Mouse (Mus musculus) adrenal gland (tissue): ENCODE measurements around the gene Scyl3.

Experiments used
- intact Hi-C: fragments of 180-260 bp; cut with DNase I; formaldehyde crosslinking; loops from one replicate; pipeline ENCODE4 v1.15.1; 2025

Gene Scyl3

DNA sequence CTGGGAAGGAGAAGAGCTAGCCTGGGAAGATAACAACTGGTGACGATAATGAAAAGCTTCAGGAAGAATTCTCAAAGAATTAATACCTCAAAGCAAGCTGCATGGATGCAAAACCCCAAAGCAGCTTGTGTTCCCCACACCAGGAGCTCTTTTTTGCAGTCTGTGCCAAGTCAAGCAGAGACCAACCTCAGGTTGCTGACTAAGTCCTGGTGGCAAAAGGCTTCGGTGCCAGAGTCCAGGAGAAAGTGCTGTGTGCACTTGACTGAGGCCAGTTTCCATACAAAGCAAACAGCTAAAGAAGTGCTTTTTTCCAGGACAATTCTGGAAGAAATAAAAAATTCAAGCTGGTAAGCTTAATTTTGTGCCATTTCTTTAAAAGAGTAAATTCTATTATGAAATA is 24.5 kb downstream of the Scyl3 start:
- intact Hi-C loops = no loop called here

DNA sequence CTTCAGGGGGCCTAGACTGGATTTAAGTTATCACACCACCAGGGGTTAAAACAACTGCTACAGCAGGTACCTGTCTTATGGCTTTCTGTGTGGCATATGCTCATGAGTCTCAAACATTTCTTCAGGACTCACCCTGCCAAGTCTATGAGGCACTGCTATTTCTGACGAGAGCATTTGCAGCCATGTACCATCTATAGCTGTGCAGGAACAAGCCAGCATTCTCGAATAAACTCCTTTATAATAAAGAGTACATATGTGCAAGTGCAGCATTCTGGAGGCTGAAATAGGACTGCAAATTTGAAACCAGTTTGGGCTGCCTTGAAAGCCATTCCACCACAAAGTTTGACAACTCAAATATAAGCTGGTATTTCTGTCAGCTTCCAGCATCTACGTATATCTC is 29.1 kb downstream of the Scyl3 start:
- intact Hi-C loops = no loop called here

DNA sequence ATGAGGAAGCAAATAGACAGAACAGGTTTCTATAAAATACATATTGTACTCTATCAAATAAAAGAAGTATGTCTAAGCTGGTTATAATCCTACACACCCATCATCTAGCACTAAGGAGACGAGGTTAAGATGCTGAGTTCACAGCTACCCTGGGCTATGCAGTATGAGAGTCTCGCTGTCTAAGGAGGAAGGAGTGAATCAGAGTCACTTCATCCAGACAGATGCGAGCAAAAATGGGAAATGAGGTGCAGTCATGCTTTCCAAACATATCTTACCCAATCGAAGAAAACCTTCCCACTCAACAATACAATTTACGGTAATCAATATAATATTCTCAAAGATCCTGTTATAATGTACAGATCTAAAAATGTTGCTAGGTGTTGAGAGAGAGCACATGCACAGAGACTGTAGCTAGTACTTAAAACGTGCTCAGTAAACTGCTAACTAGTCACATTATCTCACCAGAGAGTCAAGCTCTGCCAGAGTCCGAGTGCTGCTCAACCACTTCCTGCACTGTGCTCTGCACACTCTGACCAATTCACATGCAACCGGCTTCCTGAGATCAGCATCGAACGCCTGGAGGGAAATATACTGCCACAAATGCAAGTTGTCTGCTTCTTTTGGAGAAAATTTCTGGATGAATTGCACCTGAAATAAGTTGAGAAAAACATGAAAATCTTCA is 35.2 kb downstream of the Scyl3 start:
- intact Hi-C loops = no loop called here

DNA sequence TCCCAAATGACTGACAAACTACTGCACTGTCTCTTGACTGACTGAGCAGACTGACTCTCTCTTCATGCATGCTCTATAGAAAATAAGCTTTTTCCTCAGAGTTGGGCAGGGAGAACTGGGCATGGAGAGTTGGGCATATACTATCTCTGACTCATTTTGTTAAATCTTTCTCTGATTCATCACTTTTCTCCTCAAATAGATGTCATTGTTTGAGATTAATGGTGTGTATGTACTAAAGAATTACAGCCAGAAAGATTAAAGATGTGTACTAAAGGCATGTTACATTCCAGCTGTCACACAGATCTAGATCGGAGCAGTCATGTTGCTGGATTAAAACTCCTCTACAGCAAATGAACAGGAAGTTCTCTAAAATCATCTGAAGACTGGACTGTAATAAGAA is 45.6 kb downstream of the Scyl3 start:
- intact Hi-C loops = no loop called here

DNA sequence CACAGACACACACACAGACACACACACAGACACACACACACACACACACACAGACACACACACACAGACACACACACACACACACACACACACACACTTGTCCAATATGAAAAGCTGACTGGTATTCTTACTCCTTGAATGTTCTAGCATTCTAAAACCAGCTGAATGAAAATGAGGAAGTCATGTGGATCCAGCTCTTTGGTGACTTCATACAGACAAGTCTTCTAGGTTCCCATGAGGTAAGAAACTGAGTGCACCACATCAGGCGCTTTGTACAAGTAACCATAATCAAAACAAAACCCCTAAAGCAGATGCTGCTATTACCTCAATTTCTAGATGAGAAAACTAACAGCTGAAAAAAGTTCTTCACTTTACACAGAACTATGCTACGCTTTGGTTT is 46.2 kb downstream of the Scyl3 start:
- intact Hi-C loops = no loop called here

DNA sequence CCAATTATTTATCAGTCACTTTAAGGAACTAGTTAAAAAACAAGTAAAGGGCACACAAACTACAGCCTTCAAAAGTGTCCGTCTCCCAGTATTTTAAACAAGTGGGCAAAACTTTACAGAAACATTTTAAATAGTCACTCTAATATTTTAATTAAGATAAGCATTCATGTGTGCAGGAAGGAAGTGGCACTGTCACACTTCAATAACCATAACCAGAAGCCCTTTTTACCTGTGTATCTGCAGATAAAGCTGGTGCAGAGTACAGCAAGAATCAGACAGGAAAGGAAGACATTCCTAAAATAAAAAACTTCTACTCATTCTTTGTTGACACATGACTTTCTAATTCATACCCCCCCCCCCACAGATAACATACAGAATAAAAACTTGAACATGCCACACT is 47.6 kb downstream of the Scyl3 start:
- intact Hi-C loops = no loop called here

DNA sequence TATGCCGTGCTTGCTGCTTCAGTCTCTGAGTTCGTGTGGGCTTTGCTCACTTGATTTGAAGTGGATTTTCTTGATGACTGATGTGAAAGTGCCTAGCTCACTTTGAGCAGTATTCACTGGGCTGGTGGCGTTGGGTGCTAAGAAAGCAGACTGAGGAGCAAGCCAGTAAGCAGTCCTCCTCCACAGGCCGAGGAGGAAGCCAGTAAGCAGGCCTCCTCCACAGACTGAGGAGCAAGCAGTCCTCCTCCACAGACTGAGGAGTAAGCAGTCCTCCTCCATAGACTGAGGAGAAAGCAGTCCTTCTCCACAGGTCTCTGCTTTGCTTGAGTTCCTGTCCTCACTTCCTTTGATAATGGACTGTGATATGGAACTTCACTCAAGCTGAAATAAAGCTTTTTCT is 63.5 kb downstream of the Scyl3 start:
- intact Hi-C loops = no loop called here

DNA sequence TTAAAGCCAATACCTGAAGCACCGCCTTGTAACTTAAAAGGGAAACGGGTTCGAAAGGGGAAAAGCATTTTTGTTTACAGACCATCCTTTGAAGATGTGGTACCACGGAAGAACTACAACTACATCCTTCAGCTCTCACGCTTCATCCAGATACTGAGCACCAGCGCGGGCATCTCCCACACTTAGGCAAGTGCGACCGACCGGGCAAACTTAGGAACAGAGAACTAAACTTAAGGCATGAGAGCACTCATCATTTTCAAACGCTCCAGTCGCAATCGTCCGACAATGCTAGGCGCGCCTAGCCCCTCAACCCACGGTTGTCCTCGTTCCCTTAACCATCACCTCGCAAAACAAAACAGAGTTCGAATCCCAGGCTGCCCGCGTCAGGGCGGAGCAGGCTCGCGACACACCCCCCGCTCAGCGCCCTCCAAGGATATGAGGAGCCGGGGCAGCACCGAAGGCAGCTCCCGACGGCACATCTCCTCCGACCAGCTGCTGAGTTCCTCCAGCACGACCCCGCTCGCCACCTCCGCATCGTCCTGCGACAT is 65.3 kb downstream of the Scyl3 start:
- intact Hi-C loops = no loop called here

DNA sequence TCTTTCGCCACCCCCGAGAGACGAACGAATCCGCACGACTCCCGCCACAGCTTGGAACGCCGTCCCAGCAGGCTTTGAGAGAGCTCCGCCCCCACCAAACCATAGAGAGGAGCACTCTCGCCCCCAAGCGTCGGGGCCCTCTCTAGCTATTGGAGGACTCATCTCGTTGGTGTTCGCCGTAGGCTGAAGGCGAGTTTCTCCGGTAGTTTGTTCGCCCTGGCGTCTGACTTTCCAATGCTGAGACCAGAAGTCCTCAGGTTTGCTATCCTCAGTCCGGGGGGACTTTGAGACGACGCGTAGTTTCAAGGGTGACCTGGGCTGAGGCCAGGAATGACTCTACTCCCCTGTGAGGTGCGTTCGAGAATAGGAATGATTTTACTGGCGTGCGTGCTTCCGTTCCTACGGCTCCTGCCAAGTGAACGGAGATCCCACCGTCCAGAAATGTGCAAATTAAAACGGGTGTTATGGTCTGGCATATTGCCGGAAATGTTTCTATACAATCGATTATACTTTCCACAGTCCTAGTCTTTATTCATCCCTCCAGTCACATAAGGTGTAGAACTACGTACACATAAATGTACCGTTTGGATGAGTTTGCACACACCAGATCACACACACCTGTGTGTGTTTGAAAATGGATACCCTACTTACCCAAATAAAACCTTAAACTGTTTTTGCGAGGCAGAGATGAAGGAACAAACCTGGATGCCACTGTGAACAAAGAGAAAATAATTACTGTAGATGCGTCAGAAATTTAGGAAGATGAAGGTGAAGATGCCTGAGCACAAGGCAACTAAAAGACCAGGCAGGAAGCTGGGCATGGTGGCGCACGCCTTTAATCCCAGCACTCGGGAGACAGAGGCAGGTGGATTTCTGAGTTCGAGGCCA is 66.1 kb downstream of the Scyl3 start, which contains the start of the genes BC055324 and Mettl18:
Gene BC055324 (minus strand): TSS at position 76 of the 888 bp plus-strand sequence.
Gene Mettl18 (plus strand): TSS at position 169 of the 888 bp plus-strand sequence.
- intact Hi-C loops = no loop called here

DNA sequence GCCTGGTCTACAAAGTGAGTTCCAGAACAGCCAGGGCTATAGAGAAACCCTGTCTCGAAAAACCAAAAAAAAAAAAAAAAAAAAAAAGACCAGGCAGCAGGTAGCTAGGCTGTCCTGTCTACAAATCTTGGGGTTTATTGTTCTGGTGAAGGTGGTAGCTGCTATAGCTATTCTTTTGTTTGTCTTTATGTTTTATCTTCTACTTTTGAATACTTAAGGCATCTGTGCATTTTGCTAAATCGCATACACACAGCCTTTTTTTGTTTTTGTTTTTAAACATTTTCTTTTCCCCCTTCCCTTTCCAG is 66.7 kb downstream of the Scyl3 start:
- intact Hi-C loops = no loop called here

DNA sequence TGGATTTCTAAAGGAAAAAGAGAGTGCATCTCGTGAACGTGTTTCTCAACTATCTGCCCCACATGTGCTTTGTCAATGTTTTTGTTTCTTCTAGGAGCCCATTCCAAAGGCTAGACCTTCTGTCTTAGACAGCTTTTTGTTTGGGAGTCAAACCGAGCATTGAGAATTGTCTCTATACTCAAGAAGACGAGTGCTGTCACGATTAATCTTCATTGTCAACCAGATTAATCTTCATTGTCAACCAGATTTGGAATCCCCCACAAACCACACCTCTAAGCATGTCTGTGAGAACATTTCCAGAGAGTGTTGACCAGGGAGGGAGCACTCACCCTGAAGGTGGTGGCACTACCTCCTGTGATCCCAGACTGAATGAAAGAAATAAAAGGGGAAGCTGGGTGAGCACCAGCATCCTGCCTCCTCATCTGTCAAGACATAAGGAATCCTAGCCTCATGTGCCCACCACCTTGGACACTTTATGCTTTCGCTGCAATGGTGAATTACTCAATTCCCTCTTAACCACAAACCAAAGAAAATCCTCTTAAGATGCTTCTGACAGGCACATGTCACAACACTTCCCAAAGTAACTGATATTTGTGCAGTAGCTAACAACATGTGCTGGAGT is 73.0 kb downstream of the Scyl3 start:
- intact Hi-C loops = no loop called here

DNA sequence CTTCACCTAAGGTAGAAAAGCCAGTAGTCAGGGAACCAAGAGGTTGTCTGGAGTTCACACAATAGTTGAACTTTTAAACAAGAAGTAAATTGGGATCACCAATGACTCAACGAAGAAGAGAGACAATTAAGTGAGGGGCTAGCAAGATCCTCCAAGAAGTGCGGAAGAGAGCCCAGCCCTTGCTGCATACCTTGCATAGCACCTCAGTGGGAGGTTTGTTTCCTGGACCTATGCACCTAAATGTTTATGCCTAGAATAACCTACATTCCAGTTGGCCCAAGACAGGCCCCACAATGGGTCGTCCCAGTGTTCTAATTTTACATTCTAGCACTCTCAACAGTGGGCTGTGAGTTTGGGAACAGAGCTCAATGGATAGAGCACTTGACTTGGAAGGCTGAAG is 75.4 kb downstream of the Scyl3 start:
- intact Hi-C loops = no loop called here
